Mouse (Mus musculus) forebrain, embryonic 11.5 days (tissue): ENCODE data around the gene Agbl4. TPM values are rescaled to one million over a fixed set of nuclear protein-coding genes. Genes with fewer than 3 reads are reported as not detected.

Experiments
- ATAC-seq: fragments of 200-750 bp; cut with Nextera tagmentation; replicated peaks from 2 replicates; pipeline ENCODE4 v1.8.0; 2017; ENCODE audit warnings: moderate TSS enrichment; ENCODE audit not compliant: low FRiP score
- DNase-seq: peaks from one replicate; pipeline ENCODE4 v3.0.0-alpha.2; 2017; ENCODE audit warnings: low spot score
- H3K27ac ChIP-seq: fragments of 300-500 bp; sonication (generic); 2 replicates; pipeline ENCODE4 v1.5.1; 2014; ENCODE audit warnings: low read depth, low read length
- H3K27me3 ChIP-seq: fragments of 300-500 bp; sonication (generic); 2 replicates; pipeline ENCODE4 v1.6.1; 2014; ENCODE audit warnings: mild to moderate bottlenecking, low read length, mixed read lengths; ENCODE audit not compliant: control insufficient read depth, insufficient read depth
- H3K36me3 ChIP-seq: fragments of 300-500 bp; sonication (generic); 2 replicates; pipeline ENCODE4 v1.6.1; 2014; ENCODE audit warnings: mild to moderate bottlenecking, low read length, moderate library complexity, mixed read lengths; ENCODE audit not compliant: control insufficient read depth, insufficient read depth
- H3K4me1 ChIP-seq: fragments of 300-500 bp; sonication (generic); replicated peaks from 2 replicates; pipeline ENCODE4 v1.6.1; 2014; ENCODE audit warnings: low read length, mixed read lengths; ENCODE audit not compliant: control insufficient read depth, insufficient read depth
- H3K4me2 ChIP-seq: fragments of 300-500 bp; sonication (generic); 2 replicates; pipeline ENCODE4 v1.6.1; 2014; ENCODE audit warnings: low read depth, mild to moderate bottlenecking, low read length, moderate library complexity, mixed read lengths; ENCODE audit not compliant: severe bottlenecking
- H3K4me3 ChIP-seq: fragments of 300-500 bp; sonication (generic); 2 replicates; pipeline ENCODE4 v1.5.1; 2014; ENCODE audit warnings: low read depth, low read length
- H3K9ac ChIP-seq: fragments of 300-500 bp; sonication (generic); 2 replicates; pipeline ENCODE4 v1.6.1; 2014; ENCODE audit warnings: low read length
- H3K9me3 ChIP-seq: fragments of 300-500 bp; sonication (generic); 2 replicates; pipeline ENCODE4 v1.6.1; 2016; ENCODE audit warnings: low read length, mixed read lengths; ENCODE audit not compliant: control insufficient read depth
- WGBS: fragments of 180-500 bp; shearing (Covaris S2); extraction: QIAGEN DNeasy Blood & Tissue Kit; methylation state at CpG from one replicate; pipeline ENCODE4 v1.1.7; 2014; 5-methylcytosine and 5-hydroxymethylcytosine counted together
- polyA plus RNA-seq: library from polyadenylated mRNA; unstranded; fragments of >200 nt; fragmentation: Nextera tagmentation; extraction: Ambion mirVana; gene quantifications from 2 replicates; pipeline ENCODE4 v1.2.1, GENCODE M21; 2014

Agbl4 gene
- 0.97 and 1.1 TPM in 2 replicates for polyA plus RNA-seq

- peak; percentile 92 for DNase-seq
- ATAC-seq = peak; percentile 99
- 2% methylated on average over 27 of the region's 27 CpGs for WGBS
- H3K27ac ChIP-seq = no peak within 1 kb of the TSS
- H3K36me3 ChIP-seq = no peaks in the 10 kb centered on the region
- H3K9ac ChIP-seq = peak within 1 kb of the TSS; percentile 56
- H3K4me2 ChIP-seq = peak within 1 kb of the TSS; percentile 77
- no peaks in the 10 kb centered on the region for H3K9me3 ChIP-seq
- peak within 1 kb of the TSS; percentile 49 for H3K4me3 ChIP-seq
- H3K4me1 ChIP-seq = peaks cover 6% of the 10 kb centered on the region; the same call in 1 of the 2 replicates
- H3K27me3 ChIP-seq = no peaks in the 10 kb centered on the region
Measured at GRCm38 (mm10) chr4:110397618-110398045, at the start of gene Agbl4. Gene Agbl4 (plus strand): TSS chr4:110397661.

DNA sequence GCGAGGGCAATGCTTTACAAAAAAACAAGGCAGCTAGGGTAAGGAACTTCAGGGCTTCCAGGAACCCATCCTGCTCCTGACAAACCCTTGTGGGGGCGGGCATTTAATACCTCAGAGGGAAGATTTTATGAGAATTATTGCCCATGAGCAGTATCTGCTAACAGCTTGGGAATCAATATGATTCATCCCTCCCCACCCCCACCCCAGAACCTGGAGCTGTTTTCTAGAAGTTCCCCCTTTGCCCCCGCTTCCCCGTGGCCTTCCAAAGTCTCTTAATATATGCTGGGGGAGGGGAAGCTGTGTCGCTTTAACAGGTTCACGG lies 46.6 kb upstream of the Agbl4 start:
- Histone ChIP-seq H3K4me3 (peak overlapping the region; percentile 62), H3K27ac (peak overlapping the region; percentile 68; the same call in 1 of the 2 replicates), H3K9me3 (no peaks in the 10 kb centered on the region), H3K4me2 (peak overlapping the region; percentile 71), H3K36me3 (no peaks in the 10 kb centered on the region), H3K27me3 (no peaks in the 10 kb centered on the region), H3K4me1 (peaks cover 4% of the 10 kb centered on the region; the same call in 1 of the 2 replicates), H3K9ac (peak overlapping the region; percentile 95)
- peak; percentile 55 for DNase-seq
- WGBS = 3% methylated on average over 6 of the region's 6 CpGs
- ATAC-seq = peak; percentile 16

- H3K4me1 ChIP-seq = peaks cover 4% of the 10 kb centered on the region; the same call in 1 of the 2 replicates
- ATAC-seq (peak; percentile 96), DNase-seq (peak; percentile 97)
- H3K9ac ChIP-seq = peak within 1 kb of the TSS; percentile 95
- H3K9me3 ChIP-seq = no peaks in the 10 kb centered on the region
- peak within 1 kb of the TSS; percentile 71 for H3K4me2 ChIP-seq
- no peaks in the 10 kb centered on the region for H3K27me3 ChIP-seq
- WGBS = under 1% methylated on average over 71 of the region's 75 CpGs
- H3K4me3 ChIP-seq = peak within 1 kb of the TSS; percentile 62
- H3K27ac ChIP-seq = peak within 1 kb of the TSS; percentile 68; the same call in 1 of the 2 replicates
- H3K36me3 ChIP-seq = no peaks in the 10 kb centered on the region
Measured at GRCm38 (mm10) chr4:110351178-110352000, 46.1 kb upstream of the Agbl4 start, which contains the start of gene Elavl4. Gene Elavl4 (minus strand): TSS chr4:110351909.

DNA sequence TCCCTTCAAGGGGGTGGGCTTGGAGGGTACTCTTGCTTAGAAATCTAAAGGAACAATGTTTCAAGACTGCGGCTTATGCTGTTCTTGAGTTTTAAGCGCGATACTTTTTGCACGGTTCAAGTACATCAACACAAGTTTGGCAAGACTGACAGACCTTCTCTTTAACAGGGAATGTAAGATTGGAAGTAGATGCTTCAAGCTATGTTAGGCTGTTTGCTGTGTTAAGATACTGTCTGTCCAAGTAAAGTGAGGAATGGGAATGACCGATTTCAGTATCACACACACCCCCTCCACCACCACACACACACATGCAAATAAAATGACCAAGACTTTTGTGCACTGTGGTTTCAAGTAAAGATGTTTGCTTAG lies 45.5 kb upstream of the Agbl4 start:
- Histone ChIP-seq H3K4me1 (peaks cover 4% of the 10 kb centered on the region; the same call in 1 of the 2 replicates), H3K36me3 (no peaks in the 10 kb centered on the region), H3K9ac (peak overlapping the region; percentile 95; the same call in 1 of the 2 replicates), H3K27ac (peak overlapping the region; percentile 68; the same call in 1 of the 2 replicates), H3K27me3 (no peaks in the 10 kb centered on the region), H3K4me2 (peak overlapping the region; percentile 71), H3K9me3 (no peaks in the 10 kb centered on the region), H3K4me3 (peak overlapping the region; percentile 62)
- no peak; the same call in 1 of the 2 replicates for ATAC-seq
- DNase-seq = no peak
- WGBS = 9% methylated on average over 5 of the region's 5 CpGs

DNA sequence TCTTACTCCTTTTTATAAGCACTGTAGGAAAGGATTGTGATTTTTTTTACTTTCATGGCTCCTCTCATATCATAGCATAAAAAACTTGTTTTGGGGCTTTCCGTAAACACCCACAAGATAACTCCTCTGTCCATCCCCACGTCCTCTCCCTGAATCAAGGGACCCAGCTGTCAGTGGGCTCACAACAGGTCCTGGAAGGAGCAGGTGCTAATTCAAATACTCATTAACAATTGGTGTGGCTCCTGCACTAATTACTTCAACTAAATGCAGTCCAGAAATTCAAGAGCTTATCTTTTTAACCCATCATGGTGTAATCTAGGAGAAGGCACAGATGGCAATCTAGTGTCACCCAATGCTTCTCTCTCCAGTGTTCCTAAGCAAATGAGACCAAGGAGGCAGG lies 36.9 kb upstream of the Agbl4 start:
- no peak for DNase-seq
- Histone ChIP-seq H3K4me2 (no peak overlapping the region), H3K4me3 (no peak overlapping the region), H3K27ac (no peak overlapping the region), H3K36me3 (no peaks in the 10 kb centered on the region), H3K27me3 (no peaks in the 10 kb centered on the region), H3K9me3 (no peaks in the 10 kb centered on the region), H3K4me1 (no peaks in the 10 kb centered on the region), H3K9ac (no peak overlapping the region)
- WGBS = 65% methylated on average over 2 of the region's 2 CpGs
- peak; percentile 55; the same call in 1 of the 2 replicates for ATAC-seq

- Histone ChIP-seq H3K9ac (no peak overlapping the region), H3K27me3 (no peaks in the 10 kb centered on the region), H3K4me1 (peaks cover 6% of the 10 kb centered on the region; the same call in 1 of the 2 replicates), H3K4me2 (no peak overlapping the region), H3K27ac (no peak overlapping the region), H3K9me3 (no peaks in the 10 kb centered on the region), H3K4me3 (no peak overlapping the region), H3K36me3 (no peaks in the 10 kb centered on the region)
- DNase-seq (no peak), ATAC-seq (no peak)
- WGBS = 73% methylated on average over 5 of the region's 5 CpGs
Measured at GRCm38 (mm10) chr4:110396221-110396620, 1.2 kb upstream of the Agbl4 start.

- no peak overlapping the region for H3K27ac ChIP-seq
- ATAC-seq (no peak), DNase-seq (no peak)
- H3K4me1 ChIP-seq = no peaks in the 10 kb centered on the region
- H3K9ac ChIP-seq = no peak overlapping the region
- no peak overlapping the region for H3K4me2 ChIP-seq
- H3K9me3 ChIP-seq = no peaks in the 10 kb centered on the region
- H3K36me3 ChIP-seq = no peaks in the 10 kb centered on the region
- no peak overlapping the region for H3K4me3 ChIP-seq
- H3K27me3 ChIP-seq = no peaks in the 10 kb centered on the region
- 74% methylated on average over 2 of the region's 2 CpGs for WGBS
Measured at GRCm38 (mm10) chr4:110420306-110420705, 22.8 kb downstream of the Agbl4 start.

GRCm38 (mm10) chr4:110427653-110428052 lies 30.2 kb downstream of the Agbl4 start:
- Histone ChIP-seq H3K4me1 (no peaks in the 10 kb centered on the region), H3K4me2 (no peak overlapping the region), H3K4me3 (no peak overlapping the region), H3K9me3 (no peaks in the 10 kb centered on the region), H3K9ac (no peak overlapping the region), H3K36me3 (no peaks in the 10 kb centered on the region), H3K27ac (no peak overlapping the region), H3K27me3 (no peaks in the 10 kb centered on the region)
- ATAC-seq = no peak
- no peak for DNase-seq
